Mouse (Mus musculus) small intestine, adult 2 months (tissue): ENCODE data around the gene Ankrd33.

Experiments used
- CTCF ChIP-seq: fragments of 200-500 bp; IDR thresholded peaks from 2 replicates; pipeline ENCODE4 v1.5.1; 2012; ENCODE audit warnings: low read depth, mild to moderate bottlenecking, control low read depth, inconsistent platforms, low read length, moderate library complexity, mixed read lengths; ENCODE audit not compliant: insufficient replicate concordance, insufficient read length; ENCODE audit errors: extremely low read depth
- POLR2A ChIP-seq: fragments of 200-500 bp; IDR thresholded peaks from 2 replicates; pipeline ENCODE4 v1.6.1; 2012; ENCODE audit warnings: low read depth, mild to moderate bottlenecking, control low read depth, inconsistent platforms, low read length, moderate library complexity

DNA sequence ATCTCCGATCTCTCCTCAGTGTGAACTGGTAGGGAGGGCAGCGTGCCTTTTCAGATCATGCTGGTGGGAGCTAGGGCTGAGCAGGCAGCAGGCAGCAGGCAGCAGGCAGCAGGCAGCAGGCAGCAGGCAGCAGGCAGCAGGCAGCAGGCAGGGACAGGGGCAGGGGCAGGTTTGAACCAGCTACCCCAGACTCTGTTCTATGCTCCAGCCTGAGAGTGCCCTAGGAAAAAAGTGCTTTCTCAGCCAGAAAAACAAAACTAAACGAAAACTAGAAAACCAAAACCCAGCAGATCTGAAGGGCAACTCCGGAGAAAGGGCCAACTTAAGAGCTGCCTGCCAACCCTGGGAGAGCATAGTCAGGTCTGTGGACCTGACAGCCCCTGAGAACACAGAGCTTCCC lies 46.9 kb upstream of the Ankrd33 start:
- no peak for TF ChIP-seq POLR2A
- no peak for TF ChIP-seq CTCF
